8 mouse cellular contexts compared by ENCODE assay signal in the genomic region with DNA sequence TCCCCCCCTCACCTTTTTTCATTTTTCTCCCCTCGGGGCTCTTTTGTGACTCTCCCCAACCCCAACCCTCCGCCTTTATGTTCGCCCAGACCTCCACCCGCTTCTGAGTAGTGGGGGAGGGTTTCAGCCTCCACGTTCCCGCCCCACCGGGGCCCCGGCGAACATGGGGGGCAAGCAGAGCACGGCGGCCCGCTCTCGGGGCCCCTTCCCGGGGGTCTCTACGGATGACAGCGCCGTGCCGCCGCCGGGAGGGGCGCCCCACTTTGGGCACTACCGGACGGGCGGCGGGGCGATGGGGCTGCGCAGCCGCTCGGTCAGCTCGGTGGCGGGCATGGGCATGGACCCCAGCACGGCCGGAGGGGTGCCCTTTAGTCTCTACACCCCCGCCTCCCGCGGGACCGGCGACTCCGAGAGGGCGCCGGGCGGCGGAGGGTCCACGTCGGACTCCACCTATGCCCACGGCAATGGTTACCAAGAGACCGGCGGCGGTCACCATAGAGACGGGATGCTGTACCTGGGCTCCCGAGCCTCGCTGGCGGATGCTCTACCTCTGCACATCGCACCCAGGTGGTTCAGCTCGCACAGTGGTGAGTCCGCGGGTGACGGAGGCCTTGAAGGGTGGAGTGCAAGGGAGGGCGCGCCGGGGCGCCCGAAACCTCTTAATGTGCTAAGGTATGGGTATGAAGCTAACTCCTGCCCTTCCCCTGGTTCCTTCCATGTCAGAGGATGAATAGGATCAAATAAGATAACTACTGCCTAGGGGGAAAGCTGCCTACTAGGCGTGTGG. TPM values are rescaled to one million over a fixed set of nuclear protein-coding genes. Genes with fewer than 3 reads are reported as not detected.
DNase-seq lines count a peak whose midpoint lies in the region; ATAC-seq and TF ChIP-seq lines count a peak whose summit lies in the region.

No protein-coding gene starts in this region.

- peak overlapping the region; percentile 42 for H3ac ChIP-seq in myocyte (ENCODE audit: control insufficient read depth, insufficient read length)

- TF ChIP-seq POLR2A in myocyte (IDR thresholded peaks at IDR 0.05; ENCODE audit: insufficient read length, low read depth), result no peak

- ATAC-seq in heart, embryonic 12.5 days (ENCODE audit: insufficient number of reproducible peaks, low FRiP score), result peak; percentile 47
- peak; percentile 43 for ATAC-seq in kidney, embryonic 16.5 days (ENCODE audit: low FRiP score, low TSS enrichment)
- peak; percentile 33 for ATAC-seq in liver, embryonic 13.5 days (ENCODE audit: low read depth)
- ATAC-seq in stomach, embryonic 16.5 days (ENCODE audit: insufficient read depth, low FRiP score), result peak; percentile 30; the same call in 1 of the 2 replicates

- H3K4me3 ChIP-seq in heart, embryonic 12.5 days, result peak overlapping the region; percentile 95
- H3K4me3 ChIP-seq in kidney, embryonic 16.5 days (ENCODE audit: low read length), result peak overlapping the region; percentile 89
- peak overlapping the region; percentile 83 for H3K4me3 ChIP-seq in liver, embryonic 13.5 days (replicated peaks)
- peak overlapping the region; percentile 76 for H3K4me3 ChIP-seq in myocyte
- peak overlapping the region; percentile 96 for H3K4me3 ChIP-seq in stomach, embryonic 16.5 days (replicated peaks; ENCODE audit: low read length)

- H3K9me3 ChIP-seq in heart, embryonic 12.5 days (replicated peaks), result no peaks in the 10 kb centered on the region
- no peaks in the 10 kb centered on the region for H3K9me3 ChIP-seq in kidney, embryonic 16.5 days (ENCODE audit: low read length)
- no peaks in the 10 kb centered on the region for H3K9me3 ChIP-seq in liver, embryonic 13.5 days (replicated peaks)
- H3K9me3 ChIP-seq in stomach, embryonic 16.5 days (replicated peaks; ENCODE audit: control insufficient read depth, low read length), result no peaks in the 10 kb centered on the region

- H3K4me1 ChIP-seq in heart, embryonic 12.5 days (replicated peaks), result peaks cover 35% of the 10 kb centered on the region
- peaks cover 27% of the 10 kb centered on the region for H3K4me1 ChIP-seq in kidney, embryonic 16.5 days (ENCODE audit: insufficient read depth, low read length)
- peaks cover 52% of the 10 kb centered on the region for H3K4me1 ChIP-seq in liver, embryonic 13.5 days (replicated peaks)
- peaks cover 26% of the 10 kb centered on the region for H3K4me1 ChIP-seq in stomach, embryonic 16.5 days (ENCODE audit: control insufficient read depth, insufficient read depth, low read length)

- no peaks in the 10 kb centered on the region for H3K36me3 ChIP-seq in heart, embryonic 12.5 days
- H3K36me3 ChIP-seq in kidney, embryonic 16.5 days (ENCODE audit: insufficient read depth, low read length), result no peaks in the 10 kb centered on the region
- no peaks in the 10 kb centered on the region for H3K36me3 ChIP-seq in liver, embryonic 13.5 days
- H3K36me3 ChIP-seq in myocyte (ENCODE audit: control insufficient read depth, insufficient read depth), result no peaks in the 10 kb centered on the region
- H3K36me3 ChIP-seq in stomach, embryonic 16.5 days (ENCODE audit: control insufficient read depth, insufficient read depth, low read length), result no peaks in the 10 kb centered on the region

- peak overlapping the region; percentile 91 for H3K4me2 ChIP-seq in heart, embryonic 12.5 days
- H3K4me2 ChIP-seq in kidney, embryonic 16.5 days (replicated peaks; ENCODE audit: low read depth, low read length), result peak overlapping the region; percentile 88
- peak overlapping the region; percentile 100 for H3K4me2 ChIP-seq in liver, embryonic 13.5 days
- peak overlapping the region; percentile 86 for H3K4me2 ChIP-seq in myocyte (ENCODE audit: low read depth)
- H3K4me2 ChIP-seq in stomach, embryonic 16.5 days (ENCODE audit: low read depth, low read length), result peak overlapping the region; percentile 84

- H3K79me2 ChIP-seq in myocyte (ENCODE audit: control insufficient read depth, insufficient read depth), result peaks cover 55% of the 10 kb centered on the region

- under 1% methylated on average over 64 of the region's 64 CpGs for WGBS in heart, embryonic 12.5 days
- WGBS in kidney, embryonic 16.5 days, result under 1% methylated on average over 63 of the region's 64 CpGs
- under 1% methylated on average over 63 of the region's 64 CpGs for WGBS in liver, embryonic 13.5 days (ENCODE audit: insufficient replicate concordance)
- under 1% methylated on average over 64 of the region's 64 CpGs for WGBS in stomach, embryonic 16.5 days

- peak; percentile 50 for DNase-seq in layer of hippocampus, adult 11-12 months (ENCODE audit: low spot score)
- no peak for DNase-seq in layer of hippocampus, adult 9-10 months (ENCODE audit: low spot score)
- peak; percentile 16 for DNase-seq in embryo, embryonic 11.5 days (ENCODE audit: low read depth, low spot score)
- peak; percentile 33 for DNase-seq in liver, embryonic 13.5 days

- H3K27ac ChIP-seq in heart, embryonic 12.5 days (ENCODE audit: poor library complexity, severe bottlenecking), result peak overlapping the region; percentile 88
- H3K27ac ChIP-seq in kidney, embryonic 16.5 days (ENCODE audit: low read length), result peak overlapping the region; percentile 93
- peak overlapping the region; percentile 61 for H3K27ac ChIP-seq in liver, embryonic 13.5 days
- H3K27ac ChIP-seq in stomach, embryonic 16.5 days (ENCODE audit: low read length), result peak overlapping the region; percentile 93

- no peaks in the 10 kb centered on the region for H3K27me3 ChIP-seq in heart, embryonic 12.5 days (replicated peaks)
- H3K27me3 ChIP-seq in kidney, embryonic 16.5 days (ENCODE audit: insufficient read depth, low read length), result no peaks in the 10 kb centered on the region
- H3K27me3 ChIP-seq in liver, embryonic 13.5 days, result 0 out of 2 replicates have a peak, but pooled peaks cover 5% of the 10 kb centered on the region
- H3K27me3 ChIP-seq in myocyte (ENCODE audit: control insufficient read depth, insufficient read depth, insufficient read length), result no peaks in the 10 kb centered on the region
- H3K27me3 ChIP-seq in stomach, embryonic 16.5 days (ENCODE audit: control insufficient read depth, insufficient read depth, low read length), result no peaks in the 10 kb centered on the region

- H3K9ac ChIP-seq in heart, embryonic 12.5 days, result peak overlapping the region; percentile 89
- peak overlapping the region; percentile 96 for H3K9ac ChIP-seq in kidney, embryonic 16.5 days (replicated peaks; ENCODE audit: low read length)
- peak overlapping the region; percentile 85 for H3K9ac ChIP-seq in liver, embryonic 13.5 days
- peak overlapping the region; percentile 92 for H3K9ac ChIP-seq in stomach, embryonic 16.5 days (ENCODE audit: low read length)

TF ChIP-seq in myocyte, 11 proteins besides CTCF, POLR2A, EP300 and RAD21:
- peak in 1 of 3 experiments; percentile 5 for TF ChIP-seq MYOD1 (IDR thresholded peaks at IDR 0.05; ENCODE audit: control insufficient read depth in 1 of 3, insufficient read length in 2 of 3, low read depth in 2 of 3)
- TF ChIP-seq POLR2AphosphoS2 (IDR thresholded peaks at IDR 0.05; ENCODE audit: insufficient read length, low read depth), result no peak
TF ChIP-seq in myocyte: peak in this region for 1.

RNA-seq across cellular contexts. Expression of a gene that starts 1.3 kb away (rescaled TPM):
- 33.1 and 35.1 TPM in 2 replicates for polyA plus RNA-seq in heart, embryonic 12.5 days (2016; fragmentation: Nextera tagmentation; extraction: Ambion mirVana)
- polyA plus RNA-seq in kidney, embryonic 16.5 days (2015; fragmentation: Nextera tagmentation; extraction: Ambion mirVana), result 19.8 and 19.9 TPM in 2 replicates
- polyA plus RNA-seq in liver, embryonic 13.5 days (2015; fragmentation: Nextera tagmentation; extraction: Ambion mirVana), result 5.3 and 5.7 TPM in 2 replicates
- 39.2 TPM for polyA plus RNA-seq in myocyte (2012; fragmentation: generic; extraction: Trizol)
- polyA plus RNA-seq in stomach, embryonic 16.5 days (2015; fragmentation: Nextera tagmentation; extraction: Ambion mirVana), result 9.7 and 14.0 TPM in 2 replicates

RNA-seq across cellular contexts. Expression of a gene that starts 15.3 kb away (rescaled TPM):
- 4.7 and 4.9 TPM in 2 replicates for polyA plus RNA-seq in heart, embryonic 12.5 days (2016; fragmentation: Nextera tagmentation; extraction: Ambion mirVana)
- 7.8 and 7.9 TPM in 2 replicates for polyA plus RNA-seq in kidney, embryonic 16.5 days (2015; fragmentation: Nextera tagmentation; extraction: Ambion mirVana)
- polyA plus RNA-seq in liver, embryonic 13.5 days (2015; fragmentation: Nextera tagmentation; extraction: Ambion mirVana), result 1.8 and 2.5 TPM in 2 replicates
- polyA plus RNA-seq in myocyte (2012; fragmentation: generic; extraction: Trizol), result 10.2 TPM
- polyA plus RNA-seq in stomach, embryonic 16.5 days (2015; fragmentation: Nextera tagmentation; extraction: Ambion mirVana), result 5.9 and 6.5 TPM in 2 replicates
